Mouse (Mus musculus): Measurements from ENCODE around the gene Gm10945.

DNA sequence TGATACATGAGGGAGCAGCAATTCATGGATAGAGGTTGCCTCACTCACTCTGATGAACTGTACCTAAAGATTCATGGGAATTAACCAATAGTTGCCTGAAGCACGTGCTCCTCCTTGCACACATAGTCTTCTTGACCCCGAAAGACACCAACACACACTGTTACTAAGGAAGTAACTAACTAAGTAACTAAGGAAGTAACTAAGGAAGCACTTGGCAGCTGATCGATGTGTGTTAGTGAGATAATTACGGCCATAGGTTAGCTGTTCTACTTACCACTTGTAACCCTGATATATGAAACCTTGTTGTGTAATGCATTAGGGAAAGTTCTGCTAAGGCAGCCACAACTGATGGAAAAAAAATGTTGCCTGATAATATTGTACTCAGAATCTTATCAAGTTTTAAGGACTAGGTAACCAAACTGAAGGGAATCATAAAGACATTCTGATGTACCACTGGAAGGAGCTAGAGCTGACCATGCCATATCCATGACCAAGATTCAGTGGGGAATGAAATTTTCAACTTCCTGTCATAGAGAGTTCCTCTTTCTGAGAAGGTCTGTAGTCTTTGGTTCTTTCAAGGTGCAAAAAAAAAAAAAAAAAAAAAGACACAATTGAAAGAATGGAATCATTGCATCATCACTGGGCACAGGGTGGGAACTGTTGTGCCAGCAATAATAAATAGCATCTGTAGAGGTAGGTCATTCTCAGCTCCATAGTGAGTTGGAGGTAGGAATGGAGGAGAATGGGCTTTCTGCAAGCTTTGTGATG lies 44.2 kb downstream of the Gm10945 start:
- no peak for TF ChIP-seq CTCF (IDR thresholded peaks at IDR 0.05; ENCODE audit: borderline replicate concordance, insufficient read depth, low read depth, low read length)
- no peak for TF ChIP-seq POLR2A (IDR thresholded peaks at IDR 0.05; ENCODE audit: borderline replicate concordance, insufficient read depth, low read length)
